Mouse (Mus musculus): Measurements from ENCODE around the gene Tcf15. TPM values are rescaled to one million over a fixed set of nuclear protein-coding genes. Genes with fewer than 3 reads are reported as not detected.

Tcf15 gene
- polyA plus RNA-seq, 1 experiment = not detected

DNA sequence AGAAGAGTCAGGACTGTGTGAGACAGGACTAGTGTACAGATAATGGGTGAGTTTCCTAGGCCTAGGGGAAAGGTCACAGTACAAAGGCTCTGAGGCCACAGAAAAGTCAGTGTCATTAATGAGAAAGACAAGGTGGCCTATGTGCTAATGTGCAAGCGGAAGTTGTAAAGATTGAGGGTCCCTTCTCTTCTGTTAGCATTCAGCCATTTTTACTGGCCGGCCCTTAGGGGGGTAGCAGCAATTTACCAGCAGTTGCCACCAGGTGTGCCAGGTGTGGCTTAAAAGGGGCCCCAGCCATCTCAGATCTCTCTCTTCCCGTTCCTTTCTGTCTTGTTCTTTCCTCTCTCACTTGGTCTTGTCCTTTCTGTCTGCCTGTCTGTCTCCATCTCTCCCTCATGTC is 35.0 kb downstream of the Tcf15 start:
- H3K79me2 ChIP-seq (ENCODE audit: control insufficient read depth, insufficient read depth) = no peaks in the 10 kb centered on the region
- TF ChIP-seq POLR2A (IDR thresholded peaks at IDR 0.05; ENCODE audit: insufficient read length, low read depth) (no peak), TCF12 (IDR thresholded peaks at IDR 0.05; ENCODE audit: insufficient read depth, poor library complexity, severe bottlenecking) (no peak), POLR2AphosphoS2 (IDR thresholded peaks at IDR 0.05; ENCODE audit: insufficient read length, low read depth) (no peak), MYOD1 (IDR thresholded peaks at IDR 0.05; ENCODE audit: control insufficient read depth in 1 of 3, insufficient read length in 2 of 3, low read depth in 2 of 3) (no peak), TCF3 (IDR thresholded peaks at IDR 0.05; ENCODE audit: insufficient read length, low read depth) (no peak), MYOG (IDR thresholded peaks at IDR 0.05; ENCODE audit: control insufficient read depth in 1 of 3, insufficient read depth in 1 of 3, insufficient read length in 2 of 3, low read depth in 2 of 3) (no peak), E2F4 (IDR thresholded peaks at IDR 0.05; ENCODE audit: insufficient read depth) (no peak), MAX (IDR thresholded peaks at IDR 0.05; ENCODE audit: low read depth) (no peak)
- no peak overlapping the region for H3K4me3 ChIP-seq
- H3K36me3 ChIP-seq (ENCODE audit: control insufficient read depth, insufficient read depth) = no peaks in the 10 kb centered on the region
- H3K4me2 ChIP-seq (ENCODE audit: low read depth) = no peak overlapping the region
- no peaks in the 10 kb centered on the region for H3K27me3 ChIP-seq (ENCODE audit: control insufficient read depth, insufficient read depth, insufficient read length)
- H3ac ChIP-seq (ENCODE audit: control insufficient read depth, insufficient read length) = no peak overlapping the region

DNA sequence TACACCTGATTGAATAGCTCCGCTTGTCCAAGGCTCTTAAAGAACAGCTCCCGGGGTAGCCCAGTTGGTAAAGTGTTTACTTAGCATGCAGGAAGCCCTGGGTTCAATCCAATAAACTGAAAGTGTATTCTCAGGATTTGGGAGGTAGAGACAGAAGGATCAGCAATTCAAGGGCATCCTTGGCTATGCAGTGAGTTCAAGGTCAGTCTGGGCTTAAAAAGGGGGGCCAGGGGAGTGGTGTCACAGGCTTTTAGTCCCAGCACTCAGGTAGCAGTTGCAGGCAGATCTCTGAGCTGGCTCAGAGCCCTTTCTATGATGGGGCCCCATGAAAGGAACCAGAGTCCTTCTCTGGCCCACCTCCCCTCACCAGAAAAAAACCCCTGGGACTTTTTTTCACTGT is 35.9 kb downstream of the Tcf15 start:
- Histone ChIP-seq H3K36me3 (ENCODE audit: control insufficient read depth, insufficient read depth) (no peaks in the 10 kb centered on the region), H3K27me3 (ENCODE audit: control insufficient read depth, insufficient read depth, insufficient read length) (no peaks in the 10 kb centered on the region), H3K4me2 (ENCODE audit: low read depth) (no peak overlapping the region), H3ac (ENCODE audit: control insufficient read depth, insufficient read length) (no peak overlapping the region), H3K79me2 (ENCODE audit: control insufficient read depth, insufficient read depth) (no peaks in the 10 kb centered on the region), H3K4me3 (no peak overlapping the region)
- TF ChIP-seq MYOG (IDR thresholded peaks at IDR 0.05; ENCODE audit: control insufficient read depth in 1 of 3, insufficient read depth in 1 of 3, insufficient read length in 2 of 3, low read depth in 2 of 3) (no peak), CEBPB (IDR thresholded peaks at IDR 0.05; ENCODE audit: insufficient read depth, poor library complexity, severe bottlenecking) (no peak), USF1 (IDR thresholded peaks at IDR 0.05; ENCODE audit: low read depth) (no peak), SRF (IDR thresholded peaks at IDR 0.05; ENCODE audit: control insufficient read depth, insufficient read length, low read depth) (no peak), E2F4 (IDR thresholded peaks at IDR 0.05; ENCODE audit: insufficient read depth) (no peak), POLR2A (IDR thresholded peaks at IDR 0.05; ENCODE audit: insufficient read length, low read depth) (no peak), REST (IDR thresholded peaks at IDR 0.05; ENCODE audit: insufficient read depth, insufficient read length) (no peak), MYOD1 (IDR thresholded peaks at IDR 0.05; ENCODE audit: control insufficient read depth in 1 of 3, insufficient read length in 2 of 3, low read depth in 2 of 3) (no peak), TCF3 (IDR thresholded peaks at IDR 0.05; ENCODE audit: insufficient read length, low read depth) (no peak), POLR2AphosphoS2 (IDR thresholded peaks at IDR 0.05; ENCODE audit: insufficient read length, low read depth) (no peak), TCF12 (IDR thresholded peaks at IDR 0.05; ENCODE audit: insufficient read depth, poor library complexity, severe bottlenecking) (no peak), MAX (IDR thresholded peaks at IDR 0.05; ENCODE audit: low read depth) (no peak)

DNA sequence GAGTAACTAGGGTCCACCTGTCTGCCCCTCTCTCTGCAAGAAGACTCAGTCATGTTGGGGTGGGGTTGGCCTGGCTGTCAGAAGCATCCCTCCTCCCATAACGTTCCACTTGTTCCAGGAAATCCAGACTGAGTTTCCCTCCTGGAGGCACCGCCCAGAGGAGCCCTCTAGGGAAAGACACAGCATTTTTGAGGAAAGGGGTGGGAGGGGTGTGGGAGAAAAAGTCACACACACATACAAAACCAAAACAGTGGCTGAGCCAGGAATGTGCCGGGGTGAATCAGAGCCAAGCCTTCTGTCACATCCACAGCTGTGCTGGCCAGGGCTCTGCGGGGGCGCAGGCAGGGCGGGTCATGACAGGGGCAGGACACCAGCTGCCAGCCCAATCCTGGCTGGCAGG is 37.0 kb downstream of the Tcf15 start:
- Histone ChIP-seq H3K79me2 (ENCODE audit: control insufficient read depth, insufficient read depth) (no peaks in the 10 kb centered on the region), H3K4me2 (ENCODE audit: low read depth) (peak overlapping the region; percentile 41), H3K36me3 (ENCODE audit: control insufficient read depth, insufficient read depth) (no peaks in the 10 kb centered on the region), H3K4me3 (no peak overlapping the region), H3K27me3 (ENCODE audit: control insufficient read depth, insufficient read depth, insufficient read length) (peaks cover 6% of the 10 kb centered on the region), H3ac (ENCODE audit: control insufficient read depth, insufficient read length) (no peak overlapping the region)
- peak; percentile 70 to 100 (median 100) for TF ChIP-seq MYOG (IDR thresholded peaks at IDR 0.05; ENCODE audit: control insufficient read depth in 1 of 3, insufficient read depth in 1 of 3, insufficient read length in 2 of 3, low read depth in 2 of 3)
- TF ChIP-seq TCF12 (IDR thresholded peaks at IDR 0.05; ENCODE audit: insufficient read depth, poor library complexity, severe bottlenecking) = peak; percentile 92
- peak; percentile 98 for TF ChIP-seq TCF3 (IDR thresholded peaks at IDR 0.05; ENCODE audit: insufficient read length, low read depth)
- peak in 2 of 3 experiments; percentile 98 to 100 for TF ChIP-seq MYOD1 (IDR thresholded peaks at IDR 0.05; ENCODE audit: control insufficient read depth in 1 of 3, insufficient read length in 2 of 3, low read depth in 2 of 3)
- TF ChIP-seq MAX (IDR thresholded peaks at IDR 0.05; ENCODE audit: low read depth) = no peak

DNA sequence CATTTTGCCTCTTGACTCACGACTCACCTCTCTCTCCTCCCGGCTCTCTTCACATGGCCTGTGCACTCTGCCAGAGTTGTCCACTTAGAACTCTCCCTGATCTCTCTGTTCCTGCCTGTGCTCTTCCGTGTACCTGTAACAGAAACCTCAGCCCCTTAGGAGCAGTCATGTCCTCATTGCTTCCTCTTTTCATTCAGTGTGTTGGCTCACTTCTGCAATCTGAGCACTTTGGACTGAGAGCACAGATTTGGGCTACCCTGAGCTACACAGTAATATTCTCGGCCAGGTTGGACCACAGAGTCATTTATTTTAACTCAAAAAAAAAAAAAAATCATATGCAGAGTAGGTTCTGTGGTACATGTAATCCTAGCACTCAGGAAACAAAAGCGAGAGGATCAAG is 43.8 kb downstream of the Tcf15 start:
- Histone ChIP-seq H3K4me2 (ENCODE audit: low read depth) (no peak overlapping the region), H3K79me2 (ENCODE audit: control insufficient read depth, insufficient read depth) (no peaks in the 10 kb centered on the region), H3K36me3 (ENCODE audit: control insufficient read depth, insufficient read depth) (no peaks in the 10 kb centered on the region), H3K27me3 (ENCODE audit: control insufficient read depth, insufficient read depth, insufficient read length) (peaks cover 48% of the 10 kb centered on the region), H3ac (ENCODE audit: control insufficient read depth, insufficient read length) (no peak overlapping the region), H3K4me3 (no peak overlapping the region)
- TF ChIP-seq REST (IDR thresholded peaks at IDR 0.05; ENCODE audit: insufficient read depth, insufficient read length) = no peak
- TF ChIP-seq USF1 (IDR thresholded peaks at IDR 0.05; ENCODE audit: low read depth) = no peak
- TF ChIP-seq TCF12 (IDR thresholded peaks at IDR 0.05; ENCODE audit: insufficient read depth, poor library complexity, severe bottlenecking) = no peak
- no peak for TF ChIP-seq MYOG (IDR thresholded peaks at IDR 0.05; ENCODE audit: control insufficient read depth in 1 of 3, insufficient read depth in 1 of 3, insufficient read length in 2 of 3, low read depth in 2 of 3)
- TF ChIP-seq POLR2AphosphoS2 (IDR thresholded peaks at IDR 0.05; ENCODE audit: insufficient read length, low read depth) = no peak

DNA sequence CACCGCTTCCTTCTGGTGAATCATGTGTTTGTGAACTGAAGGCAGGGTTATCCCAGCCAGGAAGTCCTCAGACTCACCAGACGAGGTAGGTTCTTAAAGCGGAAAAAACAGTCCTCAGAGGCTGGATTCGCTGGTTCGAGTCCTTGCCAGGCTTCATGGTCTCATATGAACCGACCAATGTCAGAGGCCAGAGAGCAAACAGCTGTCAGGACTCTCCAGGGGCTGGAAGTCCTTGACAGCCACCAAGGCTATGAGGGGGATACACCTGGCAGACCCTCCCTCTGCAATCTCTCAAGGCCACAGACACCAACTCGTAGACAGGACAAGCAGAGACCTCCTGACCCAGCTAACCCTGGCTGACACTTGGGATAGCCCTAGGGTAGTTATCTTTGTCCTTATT is 45.9 kb downstream of the Tcf15 start:
- no peak for TF ChIP-seq SRF (IDR thresholded peaks at IDR 0.05; ENCODE audit: control insufficient read depth, insufficient read length, low read depth)
- TF ChIP-seq MAX (IDR thresholded peaks at IDR 0.05; ENCODE audit: low read depth) = no peak
- TF ChIP-seq USF1 (IDR thresholded peaks at IDR 0.05; ENCODE audit: low read depth) = no peak
- TF ChIP-seq POLR2A (IDR thresholded peaks at IDR 0.05; ENCODE audit: insufficient read length, low read depth) = no peak
- no peak for TF ChIP-seq MYOD1 (IDR thresholded peaks at IDR 0.05; ENCODE audit: control insufficient read depth in 1 of 3, insufficient read length in 2 of 3, low read depth in 2 of 3)
- Histone ChIP-seq H3K4me2 (ENCODE audit: low read depth) (no peak overlapping the region), H3K79me2 (ENCODE audit: control insufficient read depth, insufficient read depth) (no peaks in the 10 kb centered on the region), H3ac (ENCODE audit: control insufficient read depth, insufficient read length) (no peak overlapping the region), H3K27me3 (ENCODE audit: control insufficient read depth, insufficient read depth, insufficient read length) (peaks cover 65% of the 10 kb centered on the region), H3K36me3 (ENCODE audit: control insufficient read depth, insufficient read depth) (no peaks in the 10 kb centered on the region), H3K4me3 (no peak overlapping the region)
